Mouse (Mus musculus): ENCODE results near the gene Insl6.
A peak's percentile ranks its signal among the peaks of the same experiment; 100 is the strongest.

The Insl6 gene

DNA sequence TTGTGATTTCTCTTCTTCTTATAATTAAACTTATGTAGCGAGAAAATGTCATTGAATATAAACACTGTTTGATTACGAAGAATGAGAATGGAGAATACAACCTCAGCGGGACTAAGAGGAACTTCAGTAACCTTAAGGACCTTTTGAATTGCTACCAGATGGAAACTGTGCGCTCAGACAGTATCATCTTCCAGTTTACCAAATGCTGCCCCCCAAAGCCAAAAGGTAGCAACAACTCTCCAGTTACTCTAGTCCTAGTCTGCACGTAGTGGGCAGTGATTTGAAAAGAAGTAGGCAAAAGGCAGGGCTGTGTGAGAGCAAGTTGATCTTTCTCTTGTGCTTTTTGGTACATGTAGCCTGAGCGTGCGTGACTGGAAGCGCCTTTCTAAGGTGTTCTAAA, 37.3 kb downstream of the Insl6 start:
- DNase-seq (ENCODE audit: low read depth) = no peak

DNA sequence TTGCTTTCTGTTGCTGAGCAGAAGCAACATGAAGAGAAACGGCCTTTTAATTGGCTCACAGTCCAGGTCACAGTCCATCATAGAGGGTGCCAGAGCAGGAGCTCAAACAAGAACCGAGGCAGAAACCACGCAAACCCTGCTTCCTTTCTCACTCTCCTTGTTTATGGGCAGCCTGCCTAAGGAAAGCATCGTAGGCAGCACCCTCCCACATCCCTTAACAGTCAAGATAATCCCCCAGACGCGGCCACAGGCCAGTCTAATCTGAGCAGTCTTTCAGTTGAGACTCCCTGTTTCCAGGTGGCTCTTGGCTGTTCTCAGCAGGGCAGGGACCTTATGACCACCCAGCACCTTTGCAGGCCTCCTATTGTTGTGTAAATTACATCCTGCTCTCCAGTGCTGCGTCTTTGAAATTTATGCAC, 39.7 kb downstream of the Insl6 start:
- no peak for DNase-seq (ENCODE audit: low read depth)

DNA sequence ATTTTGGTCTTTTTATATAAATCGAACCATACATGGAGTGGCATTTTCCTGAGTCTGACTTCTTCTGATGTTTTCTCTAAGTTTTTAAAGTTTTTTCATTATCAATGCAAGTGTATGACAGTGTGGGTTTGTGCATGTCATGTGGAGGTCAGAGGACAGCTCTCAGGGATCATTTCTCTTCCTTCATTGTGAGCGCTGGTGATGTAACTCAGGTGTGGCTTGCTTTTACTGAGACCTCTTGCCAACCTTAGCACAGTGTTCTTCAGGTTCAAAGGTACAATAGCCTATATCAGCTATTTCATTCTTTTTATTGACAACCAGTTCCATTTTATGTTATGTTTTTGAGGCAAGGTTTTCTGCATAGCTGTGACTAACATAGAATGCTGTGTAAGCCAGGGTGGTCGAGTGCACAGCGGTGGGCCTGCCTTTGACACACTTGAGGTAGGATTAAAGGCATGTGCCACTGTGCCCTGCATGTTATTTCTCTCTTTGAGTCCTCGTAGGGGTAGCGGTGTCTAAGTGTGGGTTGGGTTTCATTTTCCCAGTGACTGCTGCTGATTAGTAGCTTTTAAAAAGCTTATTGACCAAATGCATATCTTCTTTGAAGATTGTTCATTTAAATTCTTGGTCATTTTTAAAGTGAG, 46.1 kb downstream of the Insl6 start:
- no peak for DNase-seq (ENCODE audit: low read depth)

DNA sequence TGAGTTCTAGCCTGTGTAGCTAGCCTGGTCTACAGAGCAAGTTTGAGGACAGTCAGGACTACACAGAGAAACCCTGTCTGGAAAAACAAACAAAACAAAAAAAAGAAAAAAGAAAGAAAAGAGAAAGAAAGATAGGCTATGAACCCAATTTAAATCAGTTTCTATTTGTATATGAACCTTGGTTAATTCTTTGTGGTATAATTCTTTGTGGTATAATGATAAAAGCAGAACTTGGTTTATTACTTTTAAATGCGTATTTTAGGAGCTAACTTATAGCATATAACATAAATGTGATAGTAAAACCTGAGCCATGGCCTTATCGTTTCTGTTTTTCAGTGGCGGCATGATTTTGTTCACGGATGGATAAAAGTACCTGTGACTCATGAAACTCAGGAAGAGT, 48.7 kb downstream of the Insl6 start:
- DNase-seq (ENCODE audit: low read depth) = no peak

DNA sequence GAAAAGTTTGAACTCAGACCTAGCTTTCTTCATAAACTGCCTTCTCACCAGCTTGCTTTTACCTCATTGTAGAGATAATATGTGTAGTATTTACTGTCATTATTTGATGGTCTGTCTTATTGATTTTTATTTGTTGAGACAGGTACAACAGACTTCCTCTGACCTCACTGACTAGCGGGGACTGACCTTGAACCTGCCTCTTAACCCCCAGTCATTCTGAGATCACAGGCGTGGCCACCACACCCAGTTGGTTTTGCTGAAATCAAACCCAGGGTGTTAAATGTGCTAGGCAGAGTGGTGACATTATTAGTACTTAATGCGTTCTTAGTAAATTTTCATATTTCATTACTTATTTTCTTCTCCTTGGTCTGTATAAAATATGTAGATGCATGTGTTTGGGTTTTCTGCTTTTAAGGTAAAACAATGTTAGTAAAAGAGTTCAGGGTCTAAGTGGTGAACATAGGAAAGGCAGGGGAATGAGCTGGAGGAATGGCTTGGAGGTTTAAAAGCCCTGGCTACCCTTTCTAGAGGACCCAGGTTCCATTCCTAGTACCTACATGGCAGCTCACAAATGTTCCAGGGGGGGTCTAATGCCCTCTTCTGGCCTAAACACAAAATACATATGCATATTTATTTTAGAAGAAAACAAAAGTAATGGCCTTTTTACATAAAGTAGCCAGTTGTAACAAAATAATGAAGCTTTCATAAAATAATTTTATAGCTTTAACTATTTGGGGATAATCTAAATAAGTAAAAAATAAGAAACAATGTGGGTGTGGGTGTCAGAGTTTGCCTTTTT, 52.9 kb downstream of the Insl6 start:
- peak; percentile 45 for DNase-seq (ENCODE audit: low read depth)

Measured in 416B (cell line).